Mouse (Mus musculus) stomach, embryonic 14.5 days (tissue): ENCODE results near the gene Psmb3. TPM values are rescaled to one million over a fixed set of nuclear protein-coding genes. Genes with fewer than 3 reads are reported as not detected.

Experiments
- ATAC-seq: fragments of 200-750 bp; cut with Nextera tagmentation; 2 replicates; pipeline ENCODE4 v1.8.0; 2017; ENCODE audit warnings: low read depth, moderate TSS enrichment; ENCODE audit not compliant: insufficient number of reproducible peaks, insufficient read depth, low FRiP score
- H3K27ac ChIP-seq: fragments of 300-500 bp; sonication (generic); 2 replicates; pipeline ENCODE4 v1.5.1; 2014; ENCODE audit warnings: mild to moderate bottlenecking, low read length, moderate library complexity, mixed read lengths
- H3K27me3 ChIP-seq: fragments of 300-500 bp; sonication (generic); 2 replicates; pipeline ENCODE4 v1.6.1; 2014; ENCODE audit warnings: low read length, control low read depth, mixed read lengths; ENCODE audit not compliant: control insufficient read depth, insufficient read depth
- H3K36me3 ChIP-seq: fragments of 300-500 bp; sonication (generic); 2 replicates; pipeline ENCODE4 v1.6.1; 2014; ENCODE audit warnings: mild to moderate bottlenecking, control low read depth, low read length, moderate library complexity, mixed read lengths; ENCODE audit not compliant: control insufficient read depth, insufficient read depth
- H3K4me1 ChIP-seq: fragments of 300-500 bp; sonication (generic); 2 replicates; pipeline ENCODE4 v1.6.1; 2014; ENCODE audit warnings: low read length, control low read depth, mixed read lengths; ENCODE audit not compliant: control insufficient read depth, insufficient read depth
- H3K4me2 ChIP-seq: fragments of 300-500 bp; sonication (generic); replicated peaks from 2 replicates; pipeline ENCODE4 v1.6.1; 2014; ENCODE audit warnings: low read depth, low read length, control low read depth
- H3K4me3 ChIP-seq: fragments of 300-500 bp; sonication (generic); 2 replicates; pipeline ENCODE4 v1.5.1; 2014; ENCODE audit warnings: low read depth, low read length, control low read depth
- H3K9ac ChIP-seq: fragments of 300-500 bp; sonication (generic); replicated peaks from 2 replicates; pipeline ENCODE4 v1.6.1; 2014; ENCODE audit warnings: low read depth, mild to moderate bottlenecking, control low read depth, low read length, moderate library complexity, mixed read lengths
- H3K9me3 ChIP-seq: fragments of 300-500 bp; sonication (generic); 2 replicates; pipeline ENCODE4 v1.6.1; 2016; ENCODE audit warnings: low read depth, low read length, control low read depth; ENCODE audit not compliant: control insufficient read depth
- WGBS: fragments of 180-500 bp; shearing (Covaris S2); extraction: QIAGEN DNeasy Blood & Tissue Kit; methylation state at CpG from one replicate; pipeline ENCODE4 v1.1.7; 2014; 5-methylcytosine and 5-hydroxymethylcytosine counted together
- polyA plus RNA-seq: library from polyadenylated mRNA; unstranded; fragments of >200 nt; fragmentation: Nextera tagmentation; extraction: Ambion mirVana; gene quantifications from 2 replicates; pipeline ENCODE4 v1.2.1, GENCODE M21; 2014

The Psmb3 gene
- polyA plus RNA-seq, 1 experiment from 2014 or later, result 454 TPM

GRCm38 (mm10) chr11:97664771-97665240 is 38.4 kb upstream of the Psmb3 start:
- H3K27me3 ChIP-seq, result no peaks in the 10 kb centered on the region
- 23% methylated on average over 6 of the region's 6 CpGs for WGBS
- H3K9ac ChIP-seq, result peak overlapping the region; percentile 86; the same call in 1 of the 2 replicates
- no peaks in the 10 kb centered on the region for H3K9me3 ChIP-seq
- H3K4me2 ChIP-seq, result peak overlapping the region; percentile 89
- H3K27ac ChIP-seq, result peak overlapping the region; percentile 27; the same call in 1 of the 2 replicates
- no peak for ATAC-seq
- H3K36me3 ChIP-seq, result peaks cover 39% of the 10 kb centered on the region
- H3K4me1 ChIP-seq, result peaks cover 38% of the 10 kb centered on the region
- H3K4me3 ChIP-seq, result peak overlapping the region; percentile 91

DNA sequence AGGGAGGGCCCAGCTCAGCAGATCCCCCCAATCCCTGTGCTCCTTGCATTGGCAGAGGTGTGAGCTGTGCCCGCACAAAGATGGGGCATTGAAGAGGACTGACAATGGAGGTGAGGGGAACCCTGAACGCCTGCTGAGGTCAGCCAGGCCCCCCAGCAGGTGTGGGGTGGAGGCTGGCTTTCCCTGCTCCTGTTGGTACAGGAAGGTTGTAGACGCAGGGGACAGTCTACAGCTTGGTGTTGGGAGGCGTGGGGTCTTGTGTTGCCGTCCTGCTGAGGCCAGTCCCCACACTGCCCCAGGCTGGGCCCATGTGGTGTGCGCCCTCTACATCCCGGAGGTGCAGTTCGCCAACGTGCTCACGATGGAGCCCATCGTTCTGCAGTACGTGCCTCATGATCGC is 37.8 kb upstream of the Psmb3 start:
- H3K4me1 ChIP-seq, result peaks cover 38% of the 10 kb centered on the region
- H3K9me3 ChIP-seq, result no peaks in the 10 kb centered on the region
- no peak overlapping the region for H3K4me3 ChIP-seq
- no peak for ATAC-seq
- H3K4me2 ChIP-seq, result no peak overlapping the region
- H3K27me3 ChIP-seq, result no peaks in the 10 kb centered on the region
- no peak overlapping the region for H3K9ac ChIP-seq
- H3K36me3 ChIP-seq, result peaks cover 43% of the 10 kb centered on the region
- no peak overlapping the region for H3K27ac ChIP-seq
- 94% methylated on average over 13 of the region's 13 CpGs for WGBS

DNA sequence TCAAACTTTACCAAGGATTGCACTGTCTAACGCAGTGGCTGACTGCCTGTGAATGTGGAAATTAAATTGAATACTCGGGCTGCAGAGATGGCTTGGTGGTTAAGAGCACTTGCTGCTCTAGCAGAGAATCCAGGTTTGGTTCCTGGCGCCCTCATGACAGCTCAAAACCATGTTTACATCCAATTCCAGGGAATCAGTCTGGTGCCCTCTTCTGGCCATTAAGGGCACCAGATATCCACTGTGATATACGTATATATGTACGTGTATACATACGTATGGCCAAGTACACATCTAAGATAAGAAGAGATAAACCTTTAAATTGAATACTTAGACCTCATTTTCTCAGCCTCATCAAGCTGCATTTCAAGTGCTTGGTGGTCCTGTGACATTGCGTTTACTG is 37.0 kb upstream of the Psmb3 start:
- H3K27me3 ChIP-seq, result no peaks in the 10 kb centered on the region
- 91% methylated on average over 7 of the region's 7 CpGs for WGBS
- H3K4me3 ChIP-seq, result no peak overlapping the region
- H3K27ac ChIP-seq, result no peak overlapping the region; the same call in 1 of the 2 replicates
- peaks cover 49% of the 10 kb centered on the region for H3K36me3 ChIP-seq
- H3K9ac ChIP-seq, result no peak overlapping the region
- ATAC-seq, result no peak
- H3K4me2 ChIP-seq, result no peak overlapping the region
- peaks cover 31% of the 10 kb centered on the region for H3K4me1 ChIP-seq
- H3K9me3 ChIP-seq, result no peaks in the 10 kb centered on the region

DNA sequence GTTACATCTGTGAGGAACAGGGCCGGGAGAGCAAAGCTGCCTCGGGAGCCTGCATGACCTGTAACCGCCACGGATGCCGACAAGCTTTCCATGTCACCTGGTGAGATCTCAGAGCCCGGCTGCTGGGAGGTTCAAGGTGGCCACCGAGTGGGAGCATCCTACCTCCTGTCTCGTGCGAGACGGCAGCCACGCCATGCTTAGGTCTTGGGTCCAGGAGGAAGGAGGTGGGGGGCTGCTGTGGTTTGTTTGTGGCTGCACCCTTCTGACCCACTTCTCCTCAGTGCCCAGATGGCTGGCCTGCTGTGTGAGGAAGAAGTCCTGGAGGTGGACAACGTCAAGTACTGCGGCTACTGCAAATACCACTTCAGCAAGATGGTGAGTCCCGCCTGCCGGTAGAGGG is 36.4 kb upstream of the Psmb3 start:
- WGBS, result 86% methylated on average over 15 of the region's 15 CpGs
- Histone ChIP-seq H3K4me3 (no peak overlapping the region), H3K4me1 (peaks cover 25% of the 10 kb centered on the region), H3K36me3 (peaks cover 53% of the 10 kb centered on the region), H3K27ac (no peak overlapping the region), H3K27me3 (no peaks in the 10 kb centered on the region), H3K9ac (no peak overlapping the region), H3K4me2 (no peak overlapping the region), H3K9me3 (no peaks in the 10 kb centered on the region)
- ATAC-seq, result no peak

DNA sequence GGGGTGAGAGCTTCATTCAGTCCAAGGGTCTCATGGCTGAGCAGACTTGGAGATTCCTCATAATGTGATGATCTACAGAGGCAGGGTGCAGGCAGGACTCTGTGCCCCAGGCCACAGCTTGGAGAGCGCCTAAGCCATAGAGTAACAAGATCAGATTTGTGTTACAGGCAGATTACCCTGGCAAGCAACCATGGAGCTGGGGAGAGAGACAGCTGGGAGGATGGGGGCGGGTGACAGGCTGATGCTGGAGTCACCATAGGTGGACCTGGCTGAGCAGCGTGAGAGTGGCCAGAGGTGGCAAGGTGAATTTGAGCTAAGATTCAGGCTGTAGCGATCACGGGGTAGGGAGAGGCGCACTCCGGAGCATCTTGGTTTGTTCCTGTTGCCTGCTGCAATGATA is 35.0 kb upstream of the Psmb3 start:
- no peak overlapping the region for H3K4me3 ChIP-seq
- H3K4me1 ChIP-seq, result peaks cover 19% of the 10 kb centered on the region
- H3K4me2 ChIP-seq, result no peak overlapping the region
- no peak overlapping the region for H3K9ac ChIP-seq
- no peaks in the 10 kb centered on the region for H3K9me3 ChIP-seq
- ATAC-seq, result no peak
- 85% methylated on average over 7 of the region's 7 CpGs for WGBS
- peaks cover 65% of the 10 kb centered on the region for H3K36me3 ChIP-seq
- H3K27me3 ChIP-seq, result no peaks in the 10 kb centered on the region
- no peak overlapping the region for H3K27ac ChIP-seq

GRCm38 (mm10) chr11:97669268-97669667 is 33.9 kb upstream of the Psmb3 start:
- H3K27me3 ChIP-seq, result no peaks in the 10 kb centered on the region
- H3K4me1 ChIP-seq, result peaks cover 19% of the 10 kb centered on the region
- peak overlapping the region; percentile 33; the same call in 1 of the 2 replicates for H3K27ac ChIP-seq
- H3K4me2 ChIP-seq, result no peak overlapping the region
- WGBS, result 63% methylated on average over 14 of the region's 15 CpGs
- peaks cover 76% of the 10 kb centered on the region for H3K36me3 ChIP-seq
- no peak overlapping the region for H3K4me3 ChIP-seq
- H3K9me3 ChIP-seq, result no peaks in the 10 kb centered on the region
- no peak overlapping the region; the same call in 1 of the 2 replicates for H3K9ac ChIP-seq
- no peak for ATAC-seq

DNA sequence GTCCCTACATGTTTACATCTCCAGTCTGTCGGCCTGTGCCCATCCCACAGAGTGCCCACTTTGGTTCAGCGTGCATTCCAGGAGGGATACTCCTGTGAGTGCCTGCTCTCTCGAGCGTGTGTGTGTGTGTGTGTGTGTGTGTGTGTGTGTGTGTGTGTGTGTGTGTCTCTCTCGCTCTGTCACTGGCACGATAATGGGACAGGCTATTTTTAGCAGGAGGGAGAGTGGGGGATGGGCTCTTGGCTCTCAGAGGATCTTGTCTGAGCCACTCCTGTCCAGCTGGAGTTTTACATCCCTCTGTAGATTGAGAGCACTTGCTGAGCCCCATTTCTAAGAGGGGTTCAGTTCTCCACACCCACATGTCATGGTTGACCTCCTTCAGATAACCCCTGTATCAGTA is 33.4 kb upstream of the Psmb3 start:
- Histone ChIP-seq H3K9me3 (no peaks in the 10 kb centered on the region), H3K27me3 (no peaks in the 10 kb centered on the region), H3K4me1 (peaks cover 14% of the 10 kb centered on the region), H3K36me3 (peaks cover 81% of the 10 kb centered on the region), H3K27ac (peak overlapping the region; percentile 33; the same call in 1 of the 2 replicates), H3K9ac (no peak overlapping the region), H3K4me2 (no peak overlapping the region), H3K4me3 (no peak overlapping the region)
- no peak for ATAC-seq
- WGBS, result 17% methylated on average over 6 of the region's 6 CpGs

DNA sequence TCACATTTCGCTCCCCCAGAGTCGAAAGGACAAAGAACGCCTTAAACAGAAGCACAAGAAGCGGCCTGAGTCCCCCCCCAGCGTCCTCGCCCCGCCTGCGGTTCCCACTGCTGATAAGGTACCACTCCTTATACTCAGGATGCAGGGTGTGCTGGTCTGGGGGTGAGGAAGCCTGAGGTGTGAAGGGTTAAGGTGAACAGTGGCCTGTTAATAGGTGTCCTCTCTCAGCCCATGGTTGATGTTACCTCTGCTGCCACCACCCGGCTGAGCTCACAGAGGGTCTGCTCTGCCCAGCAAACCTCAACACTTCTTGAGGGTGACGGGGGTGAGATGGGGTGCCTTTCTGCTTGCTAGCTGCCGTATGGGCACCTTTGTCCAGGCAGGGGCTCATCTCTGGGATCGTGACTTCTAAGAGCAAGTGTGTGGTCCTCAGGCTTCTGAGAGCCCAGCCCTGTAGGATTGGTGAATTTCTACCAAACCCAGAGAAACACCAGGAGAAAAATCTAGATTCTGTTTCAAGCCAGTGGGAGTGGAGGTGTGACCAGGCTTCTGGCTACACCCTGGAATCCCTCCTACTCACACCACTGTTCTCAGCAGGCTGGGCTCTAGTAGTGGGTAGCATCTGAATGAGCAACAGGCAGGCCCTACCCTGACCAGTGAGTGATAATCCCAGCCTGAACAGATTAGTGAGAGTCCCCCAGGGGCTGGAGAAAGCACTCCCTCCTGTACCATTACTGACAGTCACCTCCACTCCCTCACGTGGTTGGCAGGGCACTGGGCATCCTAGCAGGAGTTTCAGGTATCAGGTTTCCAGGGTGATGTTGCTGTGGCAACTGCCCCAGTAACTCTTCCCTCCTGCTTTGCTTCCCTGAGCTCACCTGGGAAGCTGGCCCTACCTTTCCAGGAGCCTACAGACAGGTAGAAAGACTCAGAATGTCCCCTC is 32.7 kb upstream of the Psmb3 start:
- no peak overlapping the region for H3K4me2 ChIP-seq
- H3K9ac ChIP-seq, result no peak overlapping the region
- 62% methylated on average over 13 of the region's 13 CpGs for WGBS
- no peak overlapping the region for H3K27ac ChIP-seq
- peaks cover 11% of the 10 kb centered on the region for H3K4me1 ChIP-seq
- peaks cover 84% of the 10 kb centered on the region for H3K36me3 ChIP-seq
- no peaks in the 10 kb centered on the region for H3K27me3 ChIP-seq
- no peak overlapping the region for H3K4me3 ChIP-seq
- no peaks in the 10 kb centered on the region for H3K9me3 ChIP-seq
- ATAC-seq, result no peak
